Mouse (Mus musculus) right cerebral cortex, adult 18-20 months (tissue): ENCODE data around the gene Anapc11.
A peak's percentile ranks its signal among the peaks of the same experiment; 100 is the strongest.

Experiments used
- DNase-seq: peaks from one replicate; pipeline ENCODE4 v3.0.0; 2022; ENCODE audit warnings: mixed read lengths

The Anapc11 gene

DNA sequence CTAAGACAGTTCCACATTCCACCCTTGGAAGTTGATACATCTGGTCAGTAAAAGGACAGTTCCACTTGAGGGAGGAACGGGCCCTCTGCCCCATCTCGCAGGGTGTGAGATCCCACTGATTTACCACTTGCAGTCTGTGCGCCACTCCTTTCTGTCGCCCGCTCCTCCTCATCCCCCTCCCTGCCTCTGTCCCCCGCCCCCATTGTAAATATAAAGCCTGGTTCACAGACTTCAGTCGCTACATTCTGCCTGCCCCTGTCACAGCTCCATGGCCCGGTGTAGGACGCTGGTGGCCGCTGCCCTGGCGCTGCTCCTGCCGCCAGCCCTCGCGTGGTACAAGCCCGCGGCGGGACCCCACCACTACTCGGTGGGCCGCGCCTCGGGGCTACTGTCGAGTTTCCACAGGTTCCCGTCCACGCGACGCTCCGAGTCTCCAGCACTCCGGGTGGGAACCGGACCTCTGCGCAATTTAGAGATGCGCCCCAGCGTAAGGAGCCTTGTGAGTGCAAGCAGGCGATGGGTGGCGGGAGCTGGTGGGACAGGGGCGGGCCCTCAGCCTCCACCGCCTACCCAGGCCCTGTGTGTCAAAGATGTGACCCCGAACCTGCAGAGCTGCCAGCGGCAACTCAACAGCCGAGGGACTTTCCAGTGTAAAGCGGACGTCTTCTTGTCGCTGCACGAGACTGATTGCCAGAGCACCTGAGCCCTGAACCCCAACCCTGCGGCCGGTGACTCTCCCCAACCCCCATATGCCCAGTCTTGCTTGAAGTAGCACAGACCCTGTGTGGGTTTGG, 10.2 kb downstream of the Anapc11 start, which contains the start of gene Npb:
Gene Npb (plus strand): TSS at position 237 of the 794 bp plus-strand sequence.
- no peak for DNase-seq

GRCm38 (mm10) chr11:120609250-120609649, 11.0 kb downstream of the Anapc11 start:
- no peak for DNase-seq

GRCm38 (mm10) chr11:120610477-120611046, 12.3 kb downstream of the Anapc11 start:
- no peak for DNase-seq

DNA sequence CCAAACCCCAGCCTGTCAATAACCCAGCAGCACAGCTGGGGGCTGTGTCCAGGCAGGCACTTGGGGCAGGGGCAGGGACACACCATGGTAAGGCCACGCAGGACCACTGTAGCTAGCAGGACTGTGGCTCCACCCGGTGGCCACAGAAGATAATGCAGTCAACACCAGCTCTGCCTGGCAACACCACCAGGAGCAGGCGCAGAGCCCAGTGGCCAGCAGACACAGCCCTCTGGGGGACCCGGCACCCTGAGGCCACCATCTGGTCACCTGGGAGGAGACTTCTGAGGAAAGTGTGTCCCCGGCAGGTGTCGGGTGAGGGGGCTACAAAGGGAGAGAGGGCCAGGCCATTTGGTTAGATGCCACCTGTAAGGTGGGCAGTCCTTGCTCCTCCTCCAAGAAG, 14.5 kb downstream of the Anapc11 start:
- DNase-seq, result no peak

DNA sequence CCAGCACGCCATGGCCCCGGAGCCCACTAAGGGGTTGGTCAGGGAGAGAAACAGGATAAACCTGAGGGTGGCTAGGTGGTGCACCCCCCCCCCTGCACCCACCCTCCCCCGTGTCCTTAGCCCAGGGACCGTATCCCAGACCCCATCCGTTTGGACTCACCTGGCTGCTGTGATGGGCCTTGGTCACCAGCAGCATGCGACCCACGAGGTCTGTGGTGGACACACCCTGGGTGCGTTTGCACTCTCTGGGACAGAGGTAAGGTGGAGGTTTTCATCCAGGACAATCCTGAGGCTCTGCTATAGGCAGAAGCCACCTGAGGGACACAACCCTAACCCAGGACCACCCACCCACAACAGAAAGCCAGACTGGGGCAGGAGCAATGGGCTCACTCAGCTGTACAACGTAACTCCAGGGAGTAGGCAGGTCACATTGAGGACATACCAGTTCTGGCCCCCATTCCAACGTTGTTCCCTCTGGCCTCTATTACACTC, 15.3 kb downstream of the Anapc11 start:
- DNase-seq, result no peak

DNA sequence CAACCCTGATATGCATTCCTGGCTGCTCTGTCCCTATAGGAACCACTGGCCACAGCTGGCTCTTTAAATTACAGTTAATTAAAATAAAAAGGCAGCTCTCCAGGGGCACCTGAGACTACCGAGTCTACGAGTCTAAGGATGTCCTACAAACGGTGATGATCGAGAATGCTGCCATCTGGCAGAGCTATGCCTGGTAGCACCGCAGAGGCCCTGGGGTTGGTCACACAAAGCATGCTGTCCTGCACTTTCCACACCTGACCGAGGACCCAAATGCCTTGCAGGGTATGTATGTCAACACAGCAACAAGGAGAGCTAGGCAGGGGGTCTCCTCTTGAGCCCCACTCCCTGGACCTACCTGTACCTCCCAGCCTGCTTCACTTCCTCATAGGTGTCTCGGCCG, 15.8 kb downstream of the Anapc11 start:
- no peak for DNase-seq

GRCm38 (mm10) chr11:120615167-120615566, 16.9 kb downstream of the Anapc11 start:
- no peak for DNase-seq

DNA sequence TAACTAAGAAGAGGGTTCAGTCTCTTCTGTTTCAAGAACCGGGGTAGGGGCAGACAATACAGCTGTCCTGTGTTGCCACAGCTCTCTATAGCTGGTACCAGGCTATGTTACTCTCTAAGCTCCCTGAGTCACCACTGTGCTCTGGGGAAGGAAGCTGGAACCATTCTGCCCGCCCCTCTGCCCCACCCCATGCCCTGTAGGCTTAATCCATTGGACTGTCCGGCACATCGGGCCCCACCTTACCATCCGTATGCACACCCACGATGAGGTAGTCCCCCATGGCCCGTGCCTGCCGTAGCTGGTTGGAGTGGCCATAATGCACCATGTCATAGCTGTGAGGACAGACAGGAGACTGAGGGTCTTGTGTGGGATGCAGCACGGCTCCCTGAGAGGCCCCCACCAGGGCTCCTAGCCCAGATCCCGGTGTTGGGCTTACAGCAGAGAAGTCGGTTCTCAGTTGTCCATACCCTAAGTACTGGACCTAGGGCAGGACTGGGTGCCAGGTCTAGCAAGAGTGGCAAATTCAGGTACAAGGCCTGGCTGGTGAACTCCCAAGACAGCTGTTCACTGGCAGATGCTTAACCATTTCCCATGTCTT, 17.5 kb downstream of the Anapc11 start:
- no peak for DNase-seq

- no peak for DNase-seq
Observed at GRCm38 (mm10) chr11:120616617-120617294, 18.5 kb downstream of the Anapc11 start.

DNA sequence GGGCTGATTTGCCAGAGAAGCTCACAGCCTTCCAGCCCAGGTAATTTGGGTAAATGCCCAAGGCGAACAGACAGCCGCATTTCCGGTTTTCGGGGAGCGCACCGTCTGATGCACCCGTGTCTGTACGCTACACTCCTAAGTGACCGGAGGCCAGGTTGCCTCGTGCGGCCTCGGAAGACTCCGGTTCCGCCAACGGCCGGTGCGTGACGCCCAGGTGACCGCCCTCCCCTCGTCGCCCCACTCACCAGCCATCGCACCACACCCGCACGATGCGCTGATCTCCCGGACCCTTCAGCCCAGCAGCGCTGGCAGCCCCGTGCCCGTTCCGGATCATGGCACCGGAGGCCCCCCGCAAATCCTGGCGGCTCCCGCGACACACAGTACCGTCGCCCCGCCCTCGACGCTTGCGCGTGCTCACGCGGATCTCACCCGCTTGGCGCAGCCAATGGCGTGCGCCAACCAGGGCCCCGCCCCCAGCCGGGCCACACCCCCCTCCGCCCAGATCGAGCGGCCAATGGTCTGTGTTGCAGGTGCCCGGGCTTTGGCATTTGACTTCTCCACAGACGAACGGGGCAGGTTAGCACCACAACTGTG, 19.4 kb downstream of the Anapc11 start, which contains the start of gene Pcyt2:
Gene Pcyt2 (minus strand): TSS at position 418 of the 594 bp plus-strand sequence.
- peak; percentile 94 for DNase-seq

GRCm38 (mm10) chr11:120618619-120619535, 20.7 kb downstream of the Anapc11 start:
- DNase-seq, result no peak

- no peak for DNase-seq
Observed at GRCm38 (mm10) chr11:120620195-120620594, 22.0 kb downstream of the Anapc11 start.

DNA sequence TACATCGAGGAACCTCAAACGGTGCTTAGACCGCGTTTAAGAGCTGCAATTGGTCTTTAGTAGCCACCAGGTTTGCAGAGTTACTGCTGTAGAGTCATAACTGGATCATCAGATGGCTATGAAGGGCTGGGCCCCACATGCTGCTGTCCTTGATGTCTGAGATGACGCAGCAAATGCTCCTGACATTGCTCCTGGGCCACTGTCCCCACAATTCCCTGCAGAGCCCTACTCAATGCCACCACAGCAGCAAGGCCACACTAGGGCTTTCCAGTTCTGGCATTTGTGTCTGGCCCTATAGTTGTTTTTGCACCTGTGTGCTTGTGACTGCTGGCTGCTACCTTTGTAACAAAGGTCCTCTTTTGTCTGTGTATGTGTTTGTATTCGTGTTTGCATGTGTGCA, 24.6 kb downstream of the Anapc11 start:
- no peak for DNase-seq

GRCm38 (mm10) chr11:120623961-120624679, 25.9 kb downstream of the Anapc11 start:
- peak; percentile 61 for DNase-seq

DNA sequence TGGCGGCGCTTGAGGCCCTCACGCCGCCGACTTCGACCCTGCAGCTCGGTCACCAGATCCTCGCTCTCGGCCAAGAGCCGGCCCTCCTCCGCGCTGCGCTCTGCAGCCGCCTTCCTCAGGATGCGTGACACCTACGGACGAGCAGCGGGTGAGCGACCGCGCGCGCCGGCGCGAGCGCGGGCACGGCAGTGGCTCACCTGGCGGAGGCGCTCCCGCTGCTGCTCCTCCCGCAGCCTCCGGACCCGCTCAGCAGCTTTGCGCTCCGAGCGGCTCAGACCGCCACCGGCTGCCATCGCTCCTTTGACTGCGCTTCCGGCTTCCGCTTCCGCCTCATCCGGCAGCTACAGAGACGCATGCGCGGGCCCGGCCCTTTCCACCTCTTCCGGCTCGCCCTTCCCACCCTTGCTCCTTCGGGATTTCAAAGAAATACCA, 26.5 kb downstream of the Anapc11 start:
- DNase-seq, result peak; percentile 91

DNA sequence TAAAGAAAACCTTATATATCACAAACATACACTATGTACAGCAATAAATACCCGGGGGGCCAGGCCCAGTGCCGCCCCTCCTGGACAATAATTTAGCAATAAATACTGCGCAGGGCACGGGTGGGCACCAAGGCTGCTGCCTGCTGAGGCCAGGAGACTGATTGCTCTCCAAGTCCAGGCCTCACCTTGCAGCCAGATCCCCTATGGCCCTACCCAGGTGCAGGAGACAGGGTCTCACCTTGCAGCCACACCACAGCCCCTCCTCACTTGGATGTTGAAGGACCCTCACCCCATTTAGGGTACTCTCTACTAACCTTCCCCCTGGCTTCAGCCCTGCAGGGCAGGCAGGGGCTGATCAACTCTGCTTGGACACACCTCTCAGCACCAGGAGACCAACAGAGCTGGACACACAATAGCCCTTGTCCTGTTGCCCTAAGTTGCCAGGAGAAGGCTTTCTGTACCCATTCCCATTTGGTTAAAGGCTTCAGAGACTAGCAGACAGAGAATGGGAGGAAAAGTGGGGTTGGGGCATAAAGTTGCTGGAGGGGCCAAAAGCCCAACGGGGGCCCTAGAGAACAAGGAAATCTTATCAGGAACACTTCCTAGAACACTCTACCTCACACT, 27.0 kb downstream of the Anapc11 start, which contains the start of gene Sirt7:
Gene Sirt7 (minus strand): TSS at position 89 of the 624 bp plus-strand sequence.
- no peak for DNase-seq

- no peak for DNase-seq
Observed at GRCm38 (mm10) chr11:120626785-120627467, 28.7 kb downstream of the Anapc11 start.

GRCm38 (mm10) chr11:120627468-120628300, 29.5 kb downstream of the Anapc11 start:
- DNase-seq, result no peak
